Mouse (Mus musculus) c-Kit-positive CD71-positive TER-119-negative erythroid progenitor cells, embryonic 14.5 days (primary cell): ENCODE measurements around the gene 4931428L18Rik.

Experiments used
- DNase-seq: peaks from one replicate; pipeline ENCODE4 v3.0.0-alpha.2; 2013; ENCODE audit warnings: low read depth

4931428L18Rik gene

GRCm38 (mm10) chr1:31222564-31222963, at the start of gene 4931428L18Rik, which contains the start of gene Pih1d3:
TSS of gene 4931428L18Rik (minus strand) at chr1:31222684.
TSS of gene Pih1d3 (plus strand) at chr1:31222838.
- DNase-seq: no peak

- DNase-seq: no peak
Measured at GRCm38 (mm10) chr1:31260218-31260923, 37.9 kb upstream of the 4931428L18Rik start.

DNA sequence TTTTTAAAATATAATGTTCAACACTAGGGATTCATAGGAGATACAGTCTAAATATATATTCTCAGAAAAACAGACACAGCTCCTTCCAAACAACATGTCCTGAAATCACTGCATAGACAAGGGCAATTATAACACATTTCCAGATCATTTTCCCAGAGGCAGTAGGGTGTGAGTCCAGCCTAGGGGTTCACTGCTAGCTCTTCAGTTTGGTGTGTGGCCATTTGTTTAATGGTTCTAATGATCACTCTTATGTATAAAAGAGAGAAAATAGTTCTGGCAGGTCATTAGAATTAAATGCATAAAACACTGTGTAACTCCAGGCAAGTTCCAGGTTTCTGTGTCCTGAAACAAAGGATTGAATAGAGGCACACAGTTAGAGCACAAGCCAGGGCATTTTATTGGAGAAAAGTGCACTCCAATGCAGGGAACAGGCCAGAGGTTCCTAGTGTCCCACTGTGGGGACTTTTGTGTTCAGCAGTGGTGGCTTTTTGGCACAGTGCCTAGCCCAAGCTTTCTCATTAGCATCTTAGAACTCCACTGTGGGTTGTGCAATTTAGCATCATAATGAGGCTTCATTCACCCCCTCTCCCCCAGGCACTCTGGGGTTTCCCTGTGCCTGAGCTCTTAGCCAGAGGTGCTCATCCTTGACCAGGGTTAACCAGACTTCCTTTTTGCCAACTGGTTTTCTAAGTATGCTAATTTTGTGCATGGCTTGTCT, 11.0 kb upstream of the 4931428L18Rik start:
- no peak for DNase-seq

- DNase-seq: no peak
Measured at GRCm38 (mm10) chr1:31220599-31221250, 1.8 kb downstream of the 4931428L18Rik start.

DNA sequence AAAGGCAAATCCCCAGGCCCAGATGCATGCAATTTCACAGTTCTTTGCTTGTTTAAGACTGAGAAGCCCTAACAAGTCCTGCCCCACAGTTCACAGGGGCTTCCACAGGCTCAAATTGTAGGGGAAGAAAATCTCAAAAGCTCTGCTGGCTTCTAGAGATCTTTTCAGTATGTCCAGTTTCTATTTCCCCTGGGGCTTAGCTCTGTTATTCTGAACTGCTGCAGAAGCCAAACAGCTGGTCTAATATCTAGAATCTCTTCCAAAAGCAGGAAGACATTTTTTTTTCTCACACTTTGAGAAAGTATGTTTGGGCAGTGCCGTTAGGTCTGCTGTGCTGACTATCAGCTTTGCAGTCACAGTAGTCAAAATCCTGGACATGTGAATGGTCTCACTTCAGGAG, 7.7 kb downstream of the 4931428L18Rik start:
- no peak for DNase-seq

DNA sequence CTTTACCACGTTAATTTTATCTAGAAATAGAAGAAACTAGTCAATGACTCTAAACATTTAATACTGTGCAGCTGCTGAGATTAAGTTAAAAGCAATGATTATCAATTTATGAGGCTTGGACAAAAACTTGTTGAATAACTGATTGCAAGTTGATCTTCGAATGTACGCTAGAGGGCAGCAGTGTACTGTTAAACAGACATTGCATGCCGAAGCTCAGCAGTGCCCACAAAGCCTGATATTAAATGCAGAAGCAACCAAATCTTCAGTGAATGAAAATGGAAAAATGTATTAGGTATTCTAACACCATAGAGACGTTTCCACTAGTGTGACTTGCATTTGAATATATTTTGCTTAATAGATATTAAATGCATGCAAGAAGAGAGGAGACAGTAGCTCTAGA, 12.3 kb downstream of the 4931428L18Rik start:
- DNase-seq: peak; percentile 14

GRCm38 (mm10) chr1:31205770-31206169, 16.7 kb downstream of the 4931428L18Rik start:
- no peak for DNase-seq

GRCm38 (mm10) chr1:31205346-31205745, 17.1 kb downstream of the 4931428L18Rik start:
- no peak for DNase-seq

GRCm38 (mm10) chr1:31203771-31204170, 18.7 kb downstream of the 4931428L18Rik start:
- no peak for DNase-seq

GRCm38 (mm10) chr1:31196959-31197358, 25.5 kb downstream of the 4931428L18Rik start:
- DNase-seq: no peak

DNA sequence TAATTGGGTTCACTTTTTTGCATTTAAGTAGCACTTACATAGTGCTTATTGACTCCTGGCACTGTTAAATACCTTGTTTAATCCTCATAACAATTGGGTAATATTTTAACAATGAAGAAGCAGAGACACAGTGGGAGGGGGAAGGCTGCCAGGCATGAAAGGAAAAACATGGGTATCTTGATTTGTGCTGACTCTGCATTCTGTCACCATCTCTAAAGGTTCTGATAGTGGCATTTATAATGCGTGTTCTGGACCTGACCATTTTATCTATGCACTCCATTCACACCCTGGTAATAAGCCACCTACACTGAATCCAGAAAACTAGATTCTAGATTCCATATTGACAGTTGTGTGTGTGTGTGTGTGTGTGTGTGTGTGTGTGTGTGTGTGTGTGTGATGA, 26.9 kb downstream of the 4931428L18Rik start:
- no peak for DNase-seq

GRCm38 (mm10) chr1:31190237-31190866, 32.1 kb downstream of the 4931428L18Rik start:
- no peak for DNase-seq

GRCm38 (mm10) chr1:31178264-31178663, 44.2 kb downstream of the 4931428L18Rik start:
- no peak for DNase-seq

DNA sequence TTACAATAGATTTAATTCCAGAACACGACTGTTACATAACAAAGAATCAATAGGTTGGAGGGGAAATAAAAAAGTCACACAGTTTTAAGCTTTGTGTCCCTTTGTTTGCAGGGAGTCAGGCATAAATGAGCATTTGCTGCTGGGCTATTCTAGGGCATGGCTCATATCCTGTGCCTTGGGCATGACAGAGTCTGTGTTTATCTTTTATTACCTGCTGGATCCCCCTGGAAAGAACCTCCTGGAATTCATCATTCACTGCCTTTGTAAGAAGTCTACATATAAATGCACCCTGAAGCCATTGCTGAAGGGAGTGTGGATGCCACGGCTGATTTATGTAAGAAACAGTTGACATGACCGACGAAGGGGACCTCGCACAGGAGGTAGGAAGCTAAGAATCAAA, 46.4 kb downstream of the 4931428L18Rik start, which contains the start of gene Lgsn:
TSS of gene Lgsn (plus strand) at position 301 of the 400 bp plus-strand sequence.
- no peak for DNase-seq

DNA sequence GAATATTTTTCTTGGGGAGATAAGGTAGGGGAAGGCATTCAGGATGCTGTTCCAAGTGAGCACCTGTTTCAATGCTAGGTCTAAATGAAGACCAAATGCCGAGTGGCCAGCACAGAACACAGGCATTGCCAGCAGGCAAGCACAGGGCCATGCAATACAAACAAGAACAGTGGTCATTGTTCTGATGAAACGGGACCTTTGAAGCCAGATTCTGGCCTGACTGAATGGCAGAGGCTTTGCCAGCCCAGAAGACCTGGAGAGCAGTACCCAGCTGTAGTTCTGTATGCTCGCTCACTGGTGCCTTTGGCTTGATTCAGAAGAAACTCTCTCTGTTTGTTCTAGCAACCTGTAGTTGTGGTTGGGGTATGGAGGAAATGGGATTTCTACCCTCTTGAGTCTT, 47.1 kb downstream of the 4931428L18Rik start:
- DNase-seq: no peak

DNA sequence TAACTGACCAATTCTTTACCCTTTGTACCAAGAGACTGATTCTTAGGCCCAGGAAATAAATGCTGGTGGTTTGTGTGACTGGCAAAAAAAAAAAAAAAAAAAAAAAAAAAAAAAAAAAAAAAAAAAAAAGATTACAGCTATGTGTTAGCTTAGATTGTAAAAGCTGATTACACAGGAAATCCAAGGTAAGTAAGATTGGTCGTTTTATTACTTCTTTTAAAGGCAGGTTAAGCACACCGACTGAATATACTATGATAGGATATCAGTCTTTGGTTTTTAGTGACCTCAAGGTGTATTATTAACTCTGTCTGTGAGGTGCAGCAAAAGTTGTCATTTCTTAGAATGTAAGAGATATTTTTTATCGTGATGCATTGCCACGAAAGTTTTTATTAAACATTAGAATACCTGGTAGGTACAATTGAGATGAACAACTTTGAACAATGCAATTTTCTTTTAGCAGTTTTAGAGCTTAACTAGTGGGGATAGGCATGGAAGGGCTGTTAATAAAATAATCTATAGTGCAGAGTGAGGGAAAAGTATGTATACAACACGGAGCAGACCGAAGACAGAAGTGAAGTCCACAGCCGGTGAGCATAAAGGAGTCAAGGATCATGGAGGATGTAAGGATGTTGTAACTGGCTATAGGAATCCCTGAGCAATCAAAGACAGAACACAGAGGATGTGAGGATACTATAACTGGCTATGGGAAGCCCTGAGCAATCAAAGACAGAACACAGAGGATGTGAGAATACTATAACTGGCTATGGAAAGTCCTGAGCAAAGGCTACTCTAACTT, 57.0 kb downstream of the 4931428L18Rik start:
- DNase-seq: no peak

GRCm38 (mm10) chr1:31164527-31165189, 57.8 kb downstream of the 4931428L18Rik start:
- no peak for DNase-seq

- no peak for DNase-seq
Measured at GRCm38 (mm10) chr1:31156884-31157283, 65.6 kb downstream of the 4931428L18Rik start.

- no peak for DNase-seq
Measured at GRCm38 (mm10) chr1:31156185-31156584, 66.3 kb downstream of the 4931428L18Rik start.

DNA sequence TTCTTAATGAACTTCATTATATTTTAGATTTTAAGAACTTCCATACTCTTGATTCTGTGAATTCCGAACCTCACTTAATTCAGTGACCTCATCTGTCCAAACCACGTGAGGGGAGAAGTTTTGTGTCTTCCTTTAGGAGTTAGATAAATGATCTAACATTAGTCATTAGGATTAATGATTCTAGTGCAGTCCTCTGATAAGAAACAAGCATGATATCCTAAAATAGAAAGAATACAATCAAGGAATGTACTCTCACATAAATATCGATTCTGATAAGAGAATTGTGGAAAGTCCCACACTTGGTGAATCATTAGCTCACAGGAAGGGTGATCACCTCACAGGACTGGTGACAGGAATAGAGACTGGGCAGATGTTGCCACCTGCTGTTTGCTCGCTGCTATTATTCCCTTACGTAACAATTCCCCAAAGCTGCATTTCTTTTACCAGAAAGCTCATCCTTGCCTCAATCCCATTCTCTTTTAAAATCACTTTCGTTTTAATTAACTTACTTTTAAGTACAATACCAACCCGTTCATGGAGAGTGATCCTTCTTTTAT, 68.6 kb downstream of the 4931428L18Rik start:
- no peak for DNase-seq
